Mouse (Mus musculus): ENCODE measurements around the gene Dpm3. TPM values are rescaled to one million over a fixed set of nuclear protein-coding genes. Genes with fewer than 3 reads are reported as not detected.

Dpm3 gene
- total RNA-seq (2023) = 72.2 TPM

GRCm38 (mm10) chr3:89259076-89259475 is at the start of gene Dpm3:
TSS of gene Dpm3 (plus strand) at chr3:89259358.

GRCm38 (mm10) chr3:89214681-89215411 is 44.3 kb upstream of the Dpm3 start, which contains the start of gene Thbs3:
TSS of gene Thbs3 (plus strand) at chr3:89215180.

GRCm38 (mm10) chr3:89226900-89227299 is 32.3 kb upstream of the Dpm3 start, which contains the start of gene Mtx1:
TSS of gene Mtx1 (minus strand) at chr3:89227088.

GRCm38 (mm10) chr3:89228836-89229235 is 30.3 kb upstream of the Dpm3 start, which contains the start of gene Muc1:
TSS of gene Muc1 (plus strand) at chr3:89229057.

GRCm38 (mm10) chr3:89245688-89246171 is 13.4 kb upstream of the Dpm3 start, which contains the start of gene Krtcap2:
TSS of gene Krtcap2 (plus strand) at chr3:89245966.

GRCm38 (mm10) chr3:89246261-89247100 is 12.7 kb upstream of the Dpm3 start, which contains the start of gene Trim46:
TSS of gene Trim46 (minus strand) at chr3:89246309.

GRCm38 (mm10) chr3:89270051-89270755 is 11.0 kb downstream of the Dpm3 start, which contains the start of gene Slc50a1:
TSS of gene Slc50a1 (minus strand) at chr3:89270570.

GRCm38 (mm10) chr3:89280606-89281511 is 21.7 kb downstream of the Dpm3 start, which contains the start of gene Efna1:
TSS of gene Efna1 (minus strand) at chr3:89281142.

Other genes starting within 250 kb of the Dpm3 start
- gene Rusc1, start 166.0 kb upstream of the Dpm3 start, total RNA-seq (2023) = 80.4 TPM
- gene Gm43738, start 158.3 kb upstream of the Dpm3 start, total RNA-seq (2023) = not detected
- gene Fdps, start 157.4 kb upstream of the Dpm3 start, total RNA-seq (2023) = 24.2 TPM
- not detected for gene Pklr, start 123.2 kb upstream of the Dpm3 start, total RNA-seq (2023)
- 19.3 TPM for gene Hcn3, start 99.2 kb upstream of the Dpm3 start, total RNA-seq (2023)
- gene Clk2, start 94.6 kb upstream of the Dpm3 start, total RNA-seq (2023) = 122 TPM
- gene Scamp3, start 81.9 kb upstream of the Dpm3 start, total RNA-seq (2023) = 152 TPM
- gene Fam189b, start 76.2 kb upstream of the Dpm3 start, total RNA-seq (2023) = 176 TPM
- gene Gba, start 56.4 kb upstream of the Dpm3 start, total RNA-seq (2023) = 67.9 TPM
- 6.5 TPM for gene Thbs3, start 44.2 kb upstream of the Dpm3 start, total RNA-seq (2023)
- 193 TPM for gene Mtx1, start 32.3 kb upstream of the Dpm3 start, total RNA-seq (2023)
- not detected for gene Muc1, start 30.3 kb upstream of the Dpm3 start, total RNA-seq (2023)
- gene Krtcap2, start 13.4 kb upstream of the Dpm3 start, total RNA-seq (2023) = 96.7 TPM
- 1.5 TPM for gene Trim46, start 13.0 kb upstream of the Dpm3 start, total RNA-seq (2023)
- gene Slc50a1, start 11.2 kb downstream of the Dpm3 start, total RNA-seq (2023) = 126 TPM
- gene Efna1, start 21.8 kb downstream of the Dpm3 start, total RNA-seq (2023) = not detected
- not detected for gene Efna3, start 63.6 kb downstream of the Dpm3 start, total RNA-seq (2023)
- not detected for gene Efna4, start 78.7 kb downstream of the Dpm3 start, total RNA-seq (2023)
- gene Adam15, start 90.6 kb downstream of the Dpm3 start, total RNA-seq (2023) = 2.8 TPM
- gene Dcst2, start 102.6 kb downstream of the Dpm3 start, total RNA-seq (2023) = not detected
- not detected for gene Dcst1, start 105.9 kb downstream of the Dpm3 start, total RNA-seq (2023)
- gene Zbtb7b, start 135.4 kb downstream of the Dpm3 start, total RNA-seq (2023) = 6.8 TPM
- not detected for gene Lenep, start 143.4 kb downstream of the Dpm3 start, total RNA-seq (2023)
- gene Flad1, start 152.5 kb downstream of the Dpm3 start, total RNA-seq (2023) = 29.3 TPM
- 2.8 TPM for gene Cks1b, start 159.0 kb downstream of the Dpm3 start, total RNA-seq (2023)
- 95.4 TPM for gene Shc1, start 159.1 kb downstream of the Dpm3 start, total RNA-seq (2023)
- gene Pygo2, start 170.9 kb downstream of the Dpm3 start, total RNA-seq (2023) = 48.9 TPM
- gene Pbxip1, start 177.3 kb downstream of the Dpm3 start, total RNA-seq (2023) = 98.2 TPM
- gene Pmvk, start 195.2 kb downstream of the Dpm3 start, total RNA-seq (2023) = 13.5 TPM